Mouse (Mus musculus) C2C12 (cell line): ENCODE measurements around the gene Lrrc10b. TPM values are rescaled to one million over a fixed set of nuclear protein-coding genes. Genes with fewer than 3 reads are reported as not detected.

Experiments
- H3K27me3 ChIP-seq: one replicate; pipeline ENCODE4 v1.6.1; 2011; ENCODE audit not compliant: control insufficient read depth, insufficient read depth, insufficient read length
- H3K36me3 ChIP-seq: one replicate; pipeline ENCODE4 v1.6.1; 2011; ENCODE audit not compliant: control insufficient read depth, insufficient read depth
- H3K4me3 ChIP-seq: one replicate; pipeline ENCODE4 v1.5.1; 2011; ENCODE audit warnings: mild to moderate bottlenecking, control low read depth; ENCODE audit not compliant: poor library complexity, insufficient read depth, severe bottlenecking
- H3K79me2 ChIP-seq: one replicate; pipeline ENCODE4 v1.6.1; 2011; ENCODE audit not compliant: control insufficient read depth, insufficient read depth
- H3K79me3 ChIP-seq: one replicate; pipeline ENCODE4 v1.6.1; 2011; ENCODE audit warnings: low read depth, control low read depth
- H3ac ChIP-seq: one replicate; pipeline ENCODE3; 2011; ENCODE audit warnings: low read depth; ENCODE audit not compliant: control insufficient read depth, insufficient read length
- CEBPB ChIP-seq: IDR thresholded peaks from one replicate; pipeline ENCODE4 v1.6.1; 2011; ENCODE audit warnings: low read depth, mild to moderate bottlenecking, control low read depth, moderate library complexity
- CTCF ChIP-seq: IDR thresholded peaks from one replicate; pipeline ENCODE4 v1.5.1; 2011; ENCODE audit not compliant: control insufficient read depth, insufficient read depth, insufficient read length
- FOSL1 ChIP-seq: IDR thresholded peaks from one replicate; pipeline ENCODE4 v1.8.0; 2011; ENCODE audit warnings: mild to moderate bottlenecking, low read length; ENCODE audit not compliant: poor library complexity, insufficient read depth, severe bottlenecking
- MAX ChIP-seq: IDR thresholded peaks from one replicate; pipeline ENCODE4 v1.6.1; 2011; ENCODE audit warnings: mild to moderate bottlenecking, control low read depth
- MYOD1 ChIP-seq: IDR thresholded peaks from one replicate; pipeline ENCODE4 v1.6.1; 2011; ENCODE audit warnings: low read depth; ENCODE audit not compliant: control insufficient read depth, insufficient read length
- MYOG ChIP-seq: IDR thresholded peaks from one replicate; pipeline ENCODE4 v1.6.1; 2011; ENCODE audit not compliant: control insufficient read depth, insufficient read length; ENCODE audit errors: extremely low read depth
- USF1 ChIP-seq: IDR thresholded peaks from one replicate; pipeline ENCODE4 v1.6.1; 2011; ENCODE audit warnings: low read depth, mild to moderate bottlenecking, control low read depth, moderate library complexity
- long read RNA-seq, 2 experiments: library from polyadenylated mRNA; unstranded; transcript quantifications; one replicate each; pipeline ENCODE4 v2.0.0; 2019 to 2020
- polyA plus RNA-seq: library from polyadenylated mRNA; unstranded; fragments of >200 nt; fragmentation: generic; extraction: Trizol; gene quantifications from one replicate; pipeline ENCODE4 v1.2.1, GENCODE M21; 2012; ENCODE audit warnings: missing spikeins

Lrrc10b gene
- polyA plus RNA-seq = 0.07 TPM
- long read RNA-seq, experiment 1 = 0 reads
- long read RNA-seq, experiment 2 = 0 reads

GRCm38 (mm10) chr19:10456752-10457483 lies at the start of gene Lrrc10b:
TSS of gene Lrrc10b (minus strand) at chr19:10457473.
- TF ChIP-seq USF1 = no peak
- no peak for TF ChIP-seq FOSL1
- no peak for TF ChIP-seq CEBPB
- TF ChIP-seq MYOD1 = no peak
- no peak for TF ChIP-seq CTCF
- no peak for TF ChIP-seq MAX
- no peak for TF ChIP-seq MYOG
- H3K79me2 ChIP-seq = no peaks in the 10 kb centered on the region

GRCm38 (mm10) chr19:10502571-10502970 lies 45.3 kb upstream of the Lrrc10b start:
- no peaks in the 10 kb centered on the region for H3K27me3 ChIP-seq
- H3K4me3 ChIP-seq = no peak overlapping the region
- TF ChIP-seq CTCF (peak; percentile 86), FOSL1 (no peak)
- no peak overlapping the region for H3ac ChIP-seq
- H3K79me2 ChIP-seq = no peaks in the 10 kb centered on the region
- no peaks in the 10 kb centered on the region for H3K79me3 ChIP-seq
- peaks cover 48% of the 10 kb centered on the region for H3K36me3 ChIP-seq

More at GRCm38 (mm10) chr19:10456752-10457483, at the start of gene Lrrc10b:
- Histone ChIP-seq H3ac (peak within 1 kb of the TSS; percentile 22), H3K36me3 (no peaks in the 10 kb centered on the region), H3K79me3 (no peaks in the 10 kb centered on the region), H3K27me3 (peaks cover 34% of the 10 kb centered on the region), H3K4me3 (peak within 1 kb of the TSS; percentile 11)

GRCm38 (mm10) chr19:10500581-10500980 lies 43.3 kb upstream of the Lrrc10b start:
- TF ChIP-seq CEBPB (no peak), MAX (no peak), MYOD1 (no peak), MYOG (no peak), USF1 (no peak), CTCF (no peak), FOSL1 (no peak)

DNA sequence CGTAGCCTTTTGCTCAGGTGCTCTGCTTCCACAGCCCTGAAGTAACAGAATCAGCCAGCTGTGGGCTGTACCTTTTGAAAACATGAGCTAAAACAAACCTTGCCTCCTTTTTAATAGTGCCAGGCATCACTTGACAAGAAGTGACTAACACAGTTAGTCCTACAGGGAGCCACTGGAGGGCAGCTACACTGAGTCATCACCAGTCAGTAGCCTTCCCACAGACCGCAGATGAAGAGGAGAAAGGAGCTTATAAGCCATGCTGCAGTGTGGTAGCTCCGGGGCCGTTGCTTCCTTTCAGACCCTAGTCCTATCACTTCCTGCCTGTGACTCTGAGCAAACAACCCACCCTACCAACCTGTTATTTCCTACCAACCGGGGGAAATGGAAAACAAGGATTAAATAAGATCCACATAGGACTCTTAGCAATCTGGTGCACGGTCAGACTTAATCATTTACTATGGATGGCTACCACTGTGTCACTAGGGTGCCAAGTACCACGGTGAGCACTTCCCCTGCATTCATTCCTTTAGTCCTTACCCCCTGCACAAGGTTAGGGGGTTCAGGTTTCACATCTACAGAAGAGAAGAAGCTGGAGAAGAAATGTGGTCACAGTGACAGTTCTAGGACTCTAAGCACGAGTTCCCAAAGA lies 40.4 kb upstream of the Lrrc10b start:
- Histone ChIP-seq H3K4me3 (no peak overlapping the region), H3K27me3 (no peaks in the 10 kb centered on the region), H3ac (peak overlapping the region; percentile 39), H3K79me3 (no peaks in the 10 kb centered on the region), H3K79me2 (no peaks in the 10 kb centered on the region), H3K36me3 (peaks cover 29% of the 10 kb centered on the region)
- TF ChIP-seq CTCF (no peak), FOSL1 (peak; percentile 79)

More at GRCm38 (mm10) chr19:10500581-10500980, 43.3 kb upstream of the Lrrc10b start:
- no peak overlapping the region for H3K4me3 ChIP-seq
- no peaks in the 10 kb centered on the region for H3K27me3 ChIP-seq
- no peaks in the 10 kb centered on the region for H3K79me3 ChIP-seq
- peaks cover 43% of the 10 kb centered on the region for H3K36me3 ChIP-seq
- H3K79me2 ChIP-seq = no peaks in the 10 kb centered on the region
- H3ac ChIP-seq = no peak overlapping the region

- Histone ChIP-seq H3K79me2 (no peaks in the 10 kb centered on the region), H3K4me3 (no peak overlapping the region)
- TF ChIP-seq MAX (no peak), MYOG (no peak), CEBPB (no peak), MYOD1 (no peak), CTCF (no peak), USF1 (no peak), FOSL1 (no peak)
Observed at GRCm38 (mm10) chr19:10496976-10497375, 39.7 kb upstream of the Lrrc10b start.

GRCm38 (mm10) chr19:10495670-10496069 lies 38.4 kb upstream of the Lrrc10b start:
- Histone ChIP-seq H3K36me3 (peaks cover 9% of the 10 kb centered on the region), H3K79me3 (no peaks in the 10 kb centered on the region), H3K27me3 (no peaks in the 10 kb centered on the region), H3K4me3 (no peak overlapping the region), H3K79me2 (no peaks in the 10 kb centered on the region), H3ac (no peak overlapping the region)
- TF ChIP-seq CTCF (no peak), MYOD1 (peak; percentile 46), MYOG (no peak), MAX (no peak), USF1 (no peak), CEBPB (no peak), FOSL1 (peak; percentile 85)

More at GRCm38 (mm10) chr19:10496976-10497375, 39.7 kb upstream of the Lrrc10b start:
- H3K27me3 ChIP-seq = no peaks in the 10 kb centered on the region
- peaks cover 22% of the 10 kb centered on the region for H3K36me3 ChIP-seq
- no peaks in the 10 kb centered on the region for H3K79me3 ChIP-seq
- no peak overlapping the region for H3ac ChIP-seq
